Mouse (Mus musculus) heart, postnatal 10 days (tissue): Measurements from ENCODE around the gene Tcea3. TPM values are rescaled to one million over a fixed set of nuclear protein-coding genes. Genes with fewer than 3 reads are reported as not detected.

Experiments
- DNase-seq, 2 experiments: peaks; one replicate each; pipeline ENCODE4 v3.0.0; 2021
- intact Hi-C: fragments of 180-260 bp; cut with DNase I; formaldehyde crosslinking; loops from one replicate; pipeline ENCODE4 v1.15.1; 2025
- total RNA-seq, 2 experiments: library from RNA; stranded (reverse); gene quantifications; 2 replicates each; pipeline ENCODE4 v1.2.3; 2021

Tcea3 gene
- total RNA-seq = 10 to 100 TPM; 77.2 to 85.4 TPM

DNA sequence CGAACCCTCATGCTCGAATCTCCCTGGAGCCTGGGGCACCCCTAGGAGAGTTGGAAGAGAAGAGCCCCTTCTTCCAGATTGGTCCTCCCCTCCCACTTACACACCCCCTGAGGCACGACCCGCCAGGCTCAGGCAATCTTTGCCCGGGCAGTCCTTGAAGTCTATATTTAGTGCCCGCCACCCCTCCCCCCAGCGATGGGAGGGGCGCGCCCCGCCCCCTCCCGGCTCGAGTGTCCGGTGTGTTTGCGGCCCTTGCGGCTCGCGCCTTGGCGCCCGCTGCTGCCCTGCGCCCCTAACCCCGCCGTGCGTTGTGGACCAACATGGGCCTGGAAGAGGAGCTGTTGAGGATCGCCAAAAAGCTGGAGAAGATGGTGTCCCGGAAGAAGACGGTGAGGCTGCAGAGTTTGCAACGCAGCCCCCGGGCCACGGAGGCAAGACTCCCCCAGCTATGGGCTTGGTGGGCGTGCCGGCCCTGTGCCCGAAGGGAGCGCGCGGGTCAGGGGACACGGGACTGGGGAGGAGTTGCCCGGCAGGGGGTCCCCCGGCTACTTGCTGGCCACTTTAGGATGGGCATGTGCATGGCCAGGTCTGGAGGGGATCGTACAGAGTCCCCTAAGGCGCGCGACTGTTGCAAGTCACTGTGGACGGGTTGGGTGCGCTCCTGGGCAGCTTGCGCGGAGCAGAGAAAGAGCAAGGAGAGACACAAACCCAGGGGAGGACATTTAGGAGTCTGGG is at the start of gene Tcea3:
TSS of gene Tcea3 (plus strand) at position 1 of the 735 bp plus-strand sequence.
- intact Hi-C loops = no loop called here
- DNase-seq = peak; percentile 83 to 84

DNA sequence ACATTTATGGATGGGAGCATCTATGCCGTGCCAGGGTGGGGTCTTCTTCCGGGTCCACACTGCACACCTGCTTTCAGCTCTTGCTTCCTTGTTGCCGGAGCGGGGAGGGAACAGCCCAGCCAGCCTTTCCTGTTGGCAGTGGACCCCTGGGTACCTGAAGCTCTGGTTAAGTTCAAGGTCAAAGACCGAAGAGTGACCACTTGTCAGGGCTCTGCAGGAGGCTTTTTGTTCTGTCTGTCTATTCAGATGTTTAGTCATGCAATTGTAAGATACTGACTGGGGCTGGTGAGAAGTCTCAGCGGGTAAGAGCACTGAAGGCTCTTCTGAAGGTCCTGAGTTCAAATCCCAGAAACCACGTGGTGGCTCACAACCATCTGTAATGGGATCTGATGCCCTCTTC is 48.7 kb upstream of the Tcea3 start:
- intact Hi-C loops = no loop called here
- DNase-seq = no peak

DNA sequence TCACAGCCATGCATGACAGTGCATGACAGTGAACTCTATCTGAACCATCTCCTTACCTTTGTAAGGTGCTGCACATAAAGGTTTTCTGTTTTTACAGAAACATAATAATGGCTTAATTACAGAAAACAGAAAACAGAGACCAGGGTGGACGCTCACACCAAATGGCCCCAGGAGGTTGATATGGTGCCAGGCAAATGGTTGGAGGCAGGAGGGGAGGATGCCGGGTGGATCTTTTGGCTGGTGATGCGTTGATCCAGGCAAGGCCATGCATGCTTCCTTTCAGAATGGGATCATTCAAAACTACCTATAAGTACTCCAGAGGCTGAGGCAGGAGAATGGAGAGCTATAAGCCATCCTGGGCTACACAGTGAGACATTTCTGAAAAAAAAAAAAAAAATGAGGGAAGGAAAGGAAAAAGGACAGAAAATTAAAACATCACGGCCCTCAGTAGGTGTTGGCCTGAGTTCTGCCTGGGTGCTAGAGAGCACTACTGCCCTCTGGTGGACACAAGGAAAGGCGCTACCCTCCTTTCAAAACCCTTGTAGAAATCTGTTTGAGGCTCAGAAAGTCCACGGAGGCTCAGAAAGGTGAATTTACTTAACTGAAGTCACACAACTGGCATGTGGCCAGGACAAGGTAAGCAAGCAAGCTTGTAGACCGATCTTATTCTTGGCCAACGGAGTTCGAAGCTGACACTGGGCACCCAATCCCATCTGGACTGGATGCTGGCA is 47.8 kb upstream of the Tcea3 start:
- DNase-seq = peak; percentile 59 to 69
- intact Hi-C loops = loop anchor here (1.0 to 5.0 kb wide), 3 partner anchors 36 to 129 kb away; no protein-coding TSS in a partner anchor

DNA sequence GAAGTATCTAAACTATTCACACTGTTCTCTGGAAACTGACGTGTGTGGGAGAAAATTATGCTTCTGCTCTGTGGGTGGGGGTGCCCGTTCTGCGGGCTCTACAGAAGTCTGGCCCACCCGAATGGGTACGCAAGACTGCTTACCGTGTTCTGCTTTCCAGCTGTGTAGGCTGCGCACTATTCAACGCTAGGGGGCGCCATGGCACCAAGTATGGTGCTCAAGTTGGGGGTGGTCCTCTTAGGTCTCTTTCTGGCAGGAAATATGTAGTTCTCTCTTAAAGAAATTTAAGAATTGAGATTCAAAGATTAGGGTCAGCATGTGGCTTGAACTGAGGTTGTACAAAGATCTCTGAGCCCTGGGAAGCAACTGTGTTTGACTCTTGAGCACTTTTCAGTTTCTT is 45.0 kb upstream of the Tcea3 start:
- peak; percentile 76 to 86 for DNase-seq
- intact Hi-C loops = loop anchor here (1.0 to 5.0 kb wide), 2 partner anchors 37 to 120 kb away; no protein-coding TSS in a partner anchor

GRCm38 (mm10) chr4:136204775-136205174 is 42.8 kb upstream of the Tcea3 start:
- no peak for DNase-seq
- intact Hi-C loops = loop anchor here (5.0 kb wide), 1 partner anchor 118 kb away; no protein-coding TSS in a partner anchor

GRCm38 (mm10) chr4:136206033-136206893 is 41.3 kb upstream of the Tcea3 start, which contains the start of gene Asap3:
Gene Asap3 (plus strand): TSS chr4:136206365.
- DNase-seq = peak; percentile 97 to 98
- intact Hi-C loops = no loop called here

GRCm38 (mm10) chr4:136206943-136207342 is 40.6 kb upstream of the Tcea3 start:
- DNase-seq = peak; percentile 63 to 69

DNA sequence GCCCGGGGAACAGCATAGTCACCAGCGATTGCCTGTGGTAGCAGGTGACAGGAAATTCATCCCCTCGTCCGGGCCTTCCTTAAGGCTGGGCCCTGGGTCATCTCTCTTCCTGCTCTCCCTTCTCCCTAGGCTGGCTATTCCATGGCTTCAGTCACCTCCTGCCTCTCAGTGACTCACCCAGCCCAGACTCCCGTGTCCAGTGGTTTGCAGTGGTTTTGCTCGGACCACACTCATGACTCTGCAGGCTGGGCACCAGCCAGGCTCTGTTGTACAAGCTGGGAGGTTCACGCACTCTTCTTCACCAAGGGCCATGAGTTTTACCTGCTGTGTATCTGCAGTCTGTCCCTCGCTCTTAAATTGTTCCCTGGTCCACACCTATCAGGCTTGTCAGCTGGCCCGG is 36.6 kb upstream of the Tcea3 start:
- intact Hi-C loops = no loop called here

More at GRCm38 (mm10) chr4:136206943-136207342, 40.6 kb upstream of the Tcea3 start:
- intact Hi-C loops = no loop called here

GRCm38 (mm10) chr4:136213629-136214028 is 33.9 kb upstream of the Tcea3 start:
- DNase-seq = peak in 1 of 2 experiments; percentile 31
- intact Hi-C loops = no loop called here

More for the DNA sequence above, 36.6 kb upstream of the Tcea3 start:
- no peak for DNase-seq

DNA sequence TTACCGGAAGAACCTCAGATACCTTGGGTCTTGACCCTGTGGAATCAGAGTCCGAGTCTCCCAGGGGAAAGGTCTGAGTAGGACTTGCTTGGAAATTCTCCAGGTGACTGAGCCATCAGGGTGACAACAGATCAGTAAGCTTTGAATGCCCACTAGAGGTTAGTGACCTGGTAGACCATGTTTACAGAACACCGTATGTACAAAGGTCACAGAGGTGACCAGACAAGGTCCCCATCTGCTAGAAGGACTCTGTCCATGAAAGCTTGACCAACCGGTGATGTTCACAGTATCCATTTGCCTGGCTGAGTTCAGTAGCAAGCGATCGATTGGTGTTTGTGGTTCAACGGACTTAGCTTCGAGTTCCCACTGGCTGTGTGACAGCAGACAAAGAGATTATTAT is 32.7 kb upstream of the Tcea3 start:
- intact Hi-C loops = no loop called here

DNA sequence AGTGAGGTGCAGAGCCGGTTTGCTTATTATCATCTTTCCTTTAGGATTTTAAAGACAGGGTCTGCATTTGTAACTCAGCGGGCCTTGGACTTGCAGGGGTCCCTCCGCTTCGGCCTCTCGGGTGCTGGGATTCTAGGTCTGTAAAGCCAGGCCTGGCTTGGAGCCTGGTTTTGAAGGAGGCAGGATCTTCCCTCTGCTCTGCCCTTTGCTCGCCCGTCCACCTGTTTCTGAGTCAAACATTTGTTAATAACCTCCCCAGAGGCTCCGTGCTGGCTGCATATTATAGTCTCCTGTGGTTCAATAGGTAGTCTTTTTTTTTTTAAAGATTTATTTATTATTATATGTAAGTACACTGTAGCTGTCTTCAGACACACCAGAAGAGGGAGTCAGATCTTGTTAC is 32.0 kb upstream of the Tcea3 start:
- DNase-seq = no peak
- intact Hi-C loops = no loop called here

More for the DNA sequence above, 32.7 kb upstream of the Tcea3 start:
- no peak for DNase-seq

DNA sequence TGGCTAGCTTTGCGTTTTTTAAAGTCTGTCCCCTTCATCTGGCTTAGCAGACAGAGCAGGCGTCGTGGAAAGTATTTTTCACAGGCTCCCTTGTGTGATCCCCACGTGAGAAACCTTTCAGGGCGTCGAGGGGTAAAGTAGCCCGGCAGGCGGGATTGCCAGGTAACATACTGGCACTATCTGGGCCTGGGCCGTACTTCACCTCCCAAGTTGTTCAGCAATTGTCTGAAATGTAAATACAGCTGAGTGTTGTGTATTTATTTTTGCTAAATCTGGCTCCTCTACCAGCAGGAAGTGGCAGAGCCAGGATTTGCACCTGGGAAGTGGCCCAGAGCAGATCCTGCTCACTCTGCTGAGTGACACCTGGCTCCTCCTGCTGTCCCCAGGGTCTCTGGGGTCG is 30.5 kb upstream of the Tcea3 start:
- DNase-seq = no peak
- intact Hi-C loops = no loop called here

- peak; percentile 91 to 92 for DNase-seq
- intact Hi-C loops = no loop called here
These were observed 28.8 kb upstream of the Tcea3 start for GRCm38 (mm10) chr4:136218595-136219214.

DNA sequence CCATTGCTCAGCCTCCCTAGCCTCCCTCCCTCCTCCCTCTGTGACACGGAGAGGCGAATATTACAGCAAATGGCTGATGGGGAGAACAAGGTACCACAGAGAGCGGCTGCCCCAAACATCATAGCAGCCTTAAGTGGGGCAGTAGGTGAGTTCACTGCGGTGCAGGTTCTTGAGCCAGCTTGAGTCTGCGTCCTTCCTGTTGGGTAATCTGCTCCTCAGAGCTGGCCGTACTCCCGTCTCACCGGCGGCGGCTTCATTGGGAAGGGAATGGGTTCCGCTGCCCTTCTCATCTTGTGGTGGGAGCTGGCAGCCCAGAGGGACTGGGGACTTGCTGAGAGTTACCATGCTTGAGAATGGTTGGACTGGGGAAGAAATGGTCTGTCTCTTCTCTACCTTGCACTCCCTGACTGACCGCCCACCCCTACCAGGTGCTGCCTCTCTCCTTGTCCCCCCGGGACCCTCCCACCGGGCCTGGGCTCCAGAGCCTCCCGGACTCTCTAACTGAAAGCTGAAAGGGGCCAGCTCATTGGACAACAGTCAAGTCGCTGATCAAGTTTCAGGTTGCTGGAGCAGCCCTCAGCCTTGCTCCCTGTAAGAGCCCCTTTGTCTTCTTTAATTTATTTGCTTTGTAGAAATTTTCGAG is 27.3 kb upstream of the Tcea3 start:
- DNase-seq = peak in 1 of 2 experiments; percentile 30
- intact Hi-C loops = no loop called here

- intact Hi-C loops = no loop called here
- DNase-seq = no peak
These were observed 23.8 kb upstream of the Tcea3 start for GRCm38 (mm10) chr4:136223549-136224239.

DNA sequence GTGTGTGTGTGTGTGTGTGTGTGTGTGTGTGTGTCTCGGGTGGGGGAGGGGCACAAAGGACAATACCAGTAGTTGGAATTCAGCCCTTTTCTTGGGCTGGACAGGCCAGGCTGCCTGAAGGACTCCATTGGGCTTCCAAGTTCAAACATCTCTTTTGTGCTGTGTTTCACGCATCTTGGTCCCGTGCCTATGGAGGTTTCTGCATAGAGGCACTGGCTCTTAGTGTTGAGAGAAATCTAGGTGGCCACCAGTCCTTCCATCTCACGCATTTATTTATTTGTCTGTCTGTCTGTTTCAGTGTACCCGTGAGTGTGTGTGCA is 23.3 kb upstream of the Tcea3 start:
- peak in 1 of 2 experiments; percentile 24 for DNase-seq
- intact Hi-C loops = no loop called here

GRCm38 (mm10) chr4:136224677-136225460 is 22.7 kb upstream of the Tcea3 start:
- intact Hi-C loops = no loop called here

DNA sequence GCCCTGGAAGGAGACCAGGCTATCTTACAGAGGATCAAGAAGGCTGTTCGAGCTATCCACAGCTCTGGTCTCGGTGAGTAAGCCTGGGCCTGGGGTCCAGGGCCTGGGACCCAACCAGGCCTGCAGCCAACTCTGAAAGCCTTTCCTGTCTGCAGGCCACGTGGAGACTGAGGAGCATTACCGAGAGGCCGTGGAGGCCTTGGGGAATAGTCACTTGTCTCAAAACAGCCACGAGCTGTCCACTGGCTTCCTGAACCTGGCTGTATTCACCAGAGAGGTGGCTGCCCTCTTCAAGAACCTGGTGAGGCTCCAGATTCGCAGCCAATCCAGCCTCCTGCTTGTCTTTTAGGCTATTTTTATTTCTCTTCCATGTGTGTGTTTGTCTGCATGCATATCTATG is 20.1 kb upstream of the Tcea3 start:
- intact Hi-C loops = no loop called here
- DNase-seq = peak in 1 of 2 experiments; percentile 45

More at GRCm38 (mm10) chr4:136224677-136225460, 22.7 kb upstream of the Tcea3 start:
- no peak for DNase-seq
